Mouse (Mus musculus): ENCODE measurements around the gene Lyrm2.

DNA sequence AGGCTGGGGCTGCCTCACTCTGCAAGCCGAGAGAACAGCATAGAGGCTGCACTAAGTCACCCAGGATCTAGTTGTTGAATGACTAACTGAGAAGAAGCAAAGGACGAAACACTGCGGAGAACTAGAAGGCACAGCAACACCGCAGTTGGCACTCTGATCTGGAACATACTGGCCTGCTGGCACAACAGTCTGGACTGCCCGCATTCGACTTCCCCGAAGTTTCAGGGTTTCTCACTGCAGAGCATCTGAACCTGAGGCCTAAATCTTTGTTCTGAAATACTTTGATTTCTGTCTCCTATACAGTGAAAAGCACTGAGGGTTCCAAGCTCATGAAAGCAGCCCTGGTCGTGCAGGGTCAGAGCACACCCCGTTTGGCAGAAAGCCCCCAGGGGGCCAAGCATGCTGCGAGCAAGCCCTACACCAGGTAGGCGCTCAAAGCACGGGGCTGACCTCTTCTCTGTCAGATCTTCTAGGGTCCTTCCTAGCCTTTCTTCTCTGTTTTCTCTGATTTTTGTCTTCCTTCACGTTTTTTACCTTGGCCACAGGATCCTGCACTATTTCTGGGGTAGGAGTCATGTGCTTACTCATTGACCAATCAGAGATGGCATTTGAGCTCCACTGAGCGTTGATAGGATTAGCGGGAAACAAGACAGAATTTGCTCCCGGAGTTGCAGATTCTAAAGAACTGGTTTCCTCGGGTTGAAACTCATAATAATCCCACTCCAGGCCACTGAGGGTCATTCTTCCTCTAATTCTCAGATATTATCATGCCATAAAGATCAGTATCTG is 33.6 kb downstream of the Lyrm2 start:
- no peak for TF ChIP-seq CTCF (IDR thresholded peaks at IDR 0.05; ENCODE audit: low read depth)
- no peak for TF ChIP-seq EP300 (IDR thresholded peaks at IDR 0.05; ENCODE audit: low read depth)

Measured in heart, postnatal 0 days (tissue).